Mouse (Mus musculus) cerebral cortex, adult 2 months (tissue): ENCODE measurements around the gene Polrmt.

Experiments used
- WGBS: fragments of 180-500 bp; shearing (Covaris S2); methylation state at CpG from one replicate; pipeline ENCODE4 v1.1.7; 2018; 5-methylcytosine and 5-hydroxymethylcytosine counted together

Polrmt gene

GRCm38 (mm10) chr10:79688720-79689119 is 57.7 kb downstream of the Polrmt start, which contains the start of gene Gzmm:
TSS of gene Gzmm (plus strand) at chr10:79689020.
- WGBS: 68% methylated on average over 4 of the region's 4 CpGs

GRCm38 (mm10) chr10:79687513-79687912 is 58.9 kb downstream of the Polrmt start:
- 92% methylated on average over 6 of the region's 6 CpGs for WGBS

- WGBS: 79% methylated on average over 1 of the region's 1 CpGs
These were observed 59.7 kb downstream of the Polrmt start for GRCm38 (mm10) chr10:79686691-79687090.

DNA sequence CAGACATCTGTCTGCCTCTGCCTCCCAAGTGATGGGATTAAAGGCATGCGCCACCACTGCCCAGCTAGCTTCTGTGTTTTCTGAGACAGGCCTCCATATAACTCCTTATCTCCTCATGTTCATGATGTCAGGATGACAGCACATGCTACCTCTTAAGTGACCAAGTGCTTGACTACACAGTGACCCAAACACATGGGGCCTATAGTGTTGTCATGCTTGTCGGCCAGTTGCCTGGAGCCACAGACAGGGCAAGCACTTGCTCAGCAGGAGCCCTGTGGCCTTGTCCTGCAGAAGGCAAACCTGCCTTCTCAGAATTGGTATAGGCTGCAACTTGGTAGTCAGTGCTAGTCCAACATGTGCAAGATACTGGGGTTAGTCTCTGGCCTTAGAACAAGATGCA is 60.2 kb downstream of the Polrmt start:
- WGBS: 90% methylated on average over 2 of the region's 2 CpGs
